Mouse (Mus musculus): ENCODE results near the gene Pex1. TPM values are rescaled to one million over a fixed set of nuclear protein-coding genes. Genes with fewer than 3 reads are reported as not detected.

Pex1 gene
- 5.2 and 6.3 TPM in 2 replicates for total RNA-seq (2012; rRNA removed)
- polyA plus RNA-seq (2012; ENCODE audit: insufficient read depth in 1 of 2, insufficient read length in 2 of 2, low read depth in 1 of 2, low replicate concordance in 2 of 2, missing spikeins in 1 of 2), result 10 to 100 TPM in 1 of 2 experiments, not detected in 1; 19.4 TPM

DNA sequence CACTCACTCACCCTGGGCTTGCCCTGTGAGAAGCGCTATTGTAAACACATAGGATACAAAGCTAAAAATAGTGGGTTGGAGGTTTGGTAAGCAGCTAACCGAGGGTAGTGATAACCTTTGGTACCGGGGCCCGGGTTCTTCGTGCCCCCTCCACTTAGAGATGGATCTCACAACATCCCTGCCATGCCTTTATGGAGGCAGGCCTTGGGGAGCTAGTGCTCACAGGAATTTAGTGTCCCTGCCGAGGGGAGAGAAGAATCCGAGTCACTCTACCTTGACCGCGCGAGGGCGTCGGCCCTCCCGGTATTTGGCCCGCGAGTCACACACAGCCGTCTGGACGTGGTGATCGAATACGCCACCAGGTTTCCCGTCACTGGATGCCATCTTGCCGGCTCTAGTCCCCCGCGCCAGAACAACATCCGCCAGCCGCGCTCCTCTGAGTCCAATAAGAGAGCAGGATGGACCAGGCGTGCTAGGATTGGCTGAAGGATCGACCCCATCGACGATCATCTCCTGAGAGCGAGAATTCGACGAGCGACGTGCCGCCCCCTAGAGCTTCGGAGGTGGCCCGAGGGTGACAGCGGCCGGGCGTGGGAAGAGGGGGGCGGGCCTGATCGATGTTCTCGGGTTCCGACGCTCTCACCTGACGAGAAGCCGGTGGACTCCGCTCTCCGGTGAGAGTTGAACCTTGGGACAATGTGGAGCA lies at the start of gene Pex1:
Pex1 (plus strand) TSS at position 374 of the 706 bp plus-strand sequence.
- peaks cover 2 to 4% of the 10 kb centered on the region in 2 experiments; a peak in 2 of 4 replicates for H3K4me1 ChIP-seq (ENCODE audit: control insufficient read depth in 1 of 2, insufficient read depth in 2 of 2, low read length in 2 of 2)
- DNase-seq (ENCODE audit: low read depth, low spot score), result peak; percentile 97
- no peak for TF ChIP-seq RCOR1 (IDR thresholded peaks at IDR 0.05; ENCODE audit: low read depth, low read length)
- TF ChIP-seq SMC3 (IDR thresholded peaks at IDR 0.05; ENCODE audit: low read depth, low read length), result 0 out of 2 replicates have a peak, but pooled peaks have one; percentile 15
- no peak; the same call in 1 of the 2 replicates for TF ChIP-seq JUND (IDR thresholded peaks at IDR 0.05; ENCODE audit: low read depth, low read length)
- no peak for TF ChIP-seq CHD1 (IDR thresholded peaks at IDR 0.05; ENCODE audit: low read depth, low read length)
- no peak for TF ChIP-seq UBTF (IDR thresholded peaks at IDR 0.05; ENCODE audit: borderline replicate concordance, insufficient read depth, low read depth, low read length)
- TF ChIP-seq MAFK (IDR thresholded peaks at IDR 0.05; ENCODE audit: borderline replicate concordance, low read depth, low read length), result no peak
- peak; percentile 43; the same call in 1 of the 2 replicates for TF ChIP-seq CHD2 (IDR thresholded peaks at IDR 0.05; ENCODE audit: low read length)
- 0 out of 2 replicates have a peak, but pooled peaks have one; percentile 45 for TF ChIP-seq MYC (IDR thresholded peaks at IDR 0.05; ENCODE audit: low read depth, low read length)
- no peak for TF ChIP-seq TAL1 (IDR thresholded peaks at IDR 0.05; ENCODE audit: low read length)
- TF ChIP-seq POLR2A (IDR thresholded peaks at IDR 0.05; ENCODE audit: control insufficient read depth in 1 of 2, insufficient read depth in 1 of 2, low read depth in 1 of 2, low read length in 2 of 2, poor library complexity in 1 of 2), result peak in 1 of 2 experiments; percentile 81; a peak in 2 of 4 replicates
- TF ChIP-seq NRF1 (IDR thresholded peaks at IDR 0.05; ENCODE audit: insufficient read depth, low read depth, low read length, poor library complexity, severe bottlenecking), result no peak; the same call in 1 of the 2 replicates
- TF ChIP-seq ZC3H11A (IDR thresholded peaks at IDR 0.05; ENCODE audit: low read depth, low read length), result no peak
- TF ChIP-seq ELF1 (IDR thresholded peaks at IDR 0.05; ENCODE audit: low read depth, low read length), result peak; percentile 64
- 0 out of 2 replicates have a peak, but pooled peaks have one; percentile 11 for TF ChIP-seq MEF2A (IDR thresholded peaks at IDR 0.05; ENCODE audit: extremely low read depth, insufficient replicate concordance, low read depth, low read length, poor library complexity, severe bottlenecking)
- TF ChIP-seq GABPA (IDR thresholded peaks at IDR 0.05; ENCODE audit: low read depth, low read length), result no peak
- TF ChIP-seq NELFE (IDR thresholded peaks at IDR 0.05; ENCODE audit: low read depth, low read length), result peak; percentile 51
- peak in 2 of 3 experiments; percentile 67 to 70; a peak in 4 of 6 replicates for TF ChIP-seq CTCF (IDR thresholded peaks at IDR 0.05 in 2 of 3, conservative IDR thresholded peaks at IDR 0.05 in 1 of 3; ENCODE audit: control insufficient read depth in 1 of 3, insufficient read depth in 1 of 3, low read depth in 2 of 3, low read length in 3 of 3, poor library complexity in 1 of 3, severe bottlenecking in 1 of 3)
- no peak; the same call in 1 of the 2 replicates for TF ChIP-seq KAT2A (conservative IDR thresholded peaks at IDR 0.05; ENCODE audit: low read depth, low read length)
- TF ChIP-seq USF2 (IDR thresholded peaks at IDR 0.05; ENCODE audit: borderline replicate concordance in 1 of 2, insufficient read depth in 1 of 2, low read depth in 1 of 2, low read length in 2 of 2), result no peak
- peak; percentile 43; the same call in 1 of the 2 replicates for TF ChIP-seq ETS1 (IDR thresholded peaks at IDR 0.05; ENCODE audit: low read depth, low read length)
- 0 out of 2 replicates have a peak, but pooled peaks have one; percentile 1 for TF ChIP-seq E2F4 (IDR thresholded peaks at IDR 0.05; ENCODE audit: borderline replicate concordance, low read depth, low read length)
- TF ChIP-seq MAX (IDR thresholded peaks at IDR 0.05; ENCODE audit: low read length), result peak; percentile 67
- TF ChIP-seq ZMIZ1 (IDR thresholded peaks at IDR 0.05; ENCODE audit: low read depth, low read length), result no peak
- TF ChIP-seq MXI1 (IDR thresholded peaks at IDR 0.05; ENCODE audit: low read depth, low read length), result peak; percentile 94; the same call in 1 of the 2 replicates
- TF ChIP-seq RAD21 (IDR thresholded peaks at IDR 0.05; ENCODE audit: low read depth, low read length), result no peak
- no peak for TF ChIP-seq MYB (IDR thresholded peaks at IDR 0.05; ENCODE audit: low read depth, low read length)
- peak; percentile 93 for TF ChIP-seq HCFC1 (IDR thresholded peaks at IDR 0.05; ENCODE audit: low read depth, low read length)
- TF ChIP-seq BHLHE40 (IDR thresholded peaks at IDR 0.05; ENCODE audit: borderline replicate concordance, low read depth, low read length), result no peak
- TF ChIP-seq ZNF384 (IDR thresholded peaks at IDR 0.05; ENCODE audit: low read depth, low read length), result no peak
- peak; percentile 86; the same call in 1 of the 2 replicates for TF ChIP-seq MAZ (IDR thresholded peaks at IDR 0.05; ENCODE audit: low read depth, low read length)
- TF ChIP-seq ZKSCAN1 (IDR thresholded peaks at IDR 0.05; ENCODE audit: low read depth, low read length), result no peak
- TF ChIP-seq USF1 (IDR thresholded peaks at IDR 0.05; ENCODE audit: low read depth, low read length), result no peak
- TF ChIP-seq TCF12 (IDR thresholded peaks at IDR 0.05; ENCODE audit: low read depth, low read length), result no peak
- TF ChIP-seq SIN3A (IDR thresholded peaks at IDR 0.05; ENCODE audit: low read length), result peak; percentile 97

More for the DNA sequence above, at the start of gene Pex1:
- Histone ChIP-seq H3K4me3 (ENCODE audit: control insufficient read depth in 1 of 2, insufficient read depth in 1 of 2, low read depth in 2 of 2, low read length in 2 of 2) (peak within 1 kb of the TSS; percentile 91), H3K27ac (ENCODE audit: control insufficient read depth, low read depth, low read length) (peak within 1 kb of the TSS; percentile 32; the same call in 1 of the 2 replicates), H3K27me3 (ENCODE audit: control insufficient read depth in 1 of 2, insufficient read depth in 2 of 2, low read length in 2 of 2) (no peaks in the 10 kb centered on the region), H3K9me3 (replicated peaks; ENCODE audit: insufficient read depth, low read length) (no peaks in the 10 kb centered on the region), H3K9ac (ENCODE audit: control insufficient read depth, low read depth, low read length, poor library complexity, severe bottlenecking) (peak within 1 kb of the TSS; percentile 83), H3K36me3 (ENCODE audit: control insufficient read depth in 1 of 2, insufficient read depth in 2 of 2, low read length in 2 of 2) (peaks cover 3 to 7% of the 10 kb centered on the region in 2 experiments; a peak in 2 of 4 replicates), H3K79me2 (ENCODE audit: control insufficient read depth, insufficient read depth, low read length, poor library complexity) (peaks cover 14% of the 10 kb centered on the region)

Data from MEL (cell line).